26 mouse cellular contexts compared by ENCODE assay signal in genomic region chr11:19651929-19652328, GRCm38 (mm10).
DNase-seq lines count a peak whose midpoint lies in the region; ATAC-seq lines count a peak whose summit lies in the region.
"Had no signal": no experiment of that assay in that cellular context is flagged by ENCODE, and none has a peak within 500 bp of the region (broad histone marks: within the 10 kb centered on the region; RNA-seq: fewer than 3 reads in every experiment).

No protein-coding gene starts in this region.

- no peaks in the 10 kb centered on the region for H3K36me3 ChIP-seq in heart, embryonic 12.5 days
- H3K36me3 ChIP-seq in heart, embryonic 15.5 days, result no peaks in the 10 kb centered on the region
- H3K36me3 ChIP-seq in lung, embryonic 16.5 days (ENCODE audit: control insufficient read depth, insufficient read depth, low read length), result no peaks in the 10 kb centered on the region
- H3K36me3 ChIP-seq: embryonic facial prominence, embryonic 12.5 days; embryonic facial prominence, embryonic 15.5 days had no signal

- H3K9ac ChIP-seq in heart, embryonic 12.5 days, result no peak overlapping the region
- H3K9ac ChIP-seq in heart, embryonic 15.5 days, result no peak overlapping the region
- no peak overlapping the region for H3K9ac ChIP-seq in lung, embryonic 16.5 days (ENCODE audit: low read length)
- H3K9ac ChIP-seq: embryonic facial prominence, embryonic 12.5 days; embryonic facial prominence, embryonic 15.5 days; forebrain, postnatal 0 days; hindbrain, embryonic 14.5 days had no signal

- ATAC-seq in heart, embryonic 12.5 days (ENCODE audit: insufficient number of reproducible peaks, low FRiP score), result peak; percentile 64
- ATAC-seq in heart, embryonic 15.5 days (replicated peaks; ENCODE audit: insufficient number of reproducible peaks, insufficient read depth, low FRiP score, low read depth), result peak; percentile 57; the same call in 1 of the 2 replicates
- ATAC-seq in lung, embryonic 16.5 days (ENCODE audit: low read depth), result 0 out of 2 replicates have a peak, but pooled peaks have one; percentile 10
- ATAC-seq: CD4-positive, CD25-positive, alpha-beta regulatory T cell, adult 4 months; forebrain, embryonic 14.5 days; forebrain, postnatal 0 days; hindbrain, postnatal 0 days; inflammation-experienced regulatory T-cells, adult 6 months; intestine, embryonic 16.5 days had no signal

- no peak overlapping the region for H3K4me3 ChIP-seq in heart, embryonic 12.5 days
- H3K4me3 ChIP-seq in heart, embryonic 15.5 days, result no peak overlapping the region
- H3K4me3 ChIP-seq in lung, embryonic 16.5 days (ENCODE audit: low read length), result no peak overlapping the region
- H3K4me3 ChIP-seq: embryonic facial prominence, embryonic 12.5 days; embryonic facial prominence, embryonic 15.5 days; gastrocnemius, adult 2 months had no signal

- peak overlapping the region; percentile 18 for H3K4me2 ChIP-seq in heart, embryonic 12.5 days
- 0 out of 2 replicates have a peak overlapping the region, but pooled peaks have one; percentile 20 for H3K4me2 ChIP-seq in heart, embryonic 15.5 days
- no peak overlapping the region for H3K4me2 ChIP-seq in lung, embryonic 16.5 days (ENCODE audit: low read depth, low read length)
- H3K4me2 ChIP-seq: embryonic facial prominence, embryonic 12.5 days; embryonic facial prominence, embryonic 15.5 days; hindbrain, embryonic 14.5 days had no signal

- H3K4me1 ChIP-seq in heart, embryonic 12.5 days (replicated peaks), result peaks cover 26% of the 10 kb centered on the region
- peaks cover 20% of the 10 kb centered on the region for H3K4me1 ChIP-seq in heart, embryonic 15.5 days (replicated peaks)
- H3K4me1 ChIP-seq in lung, embryonic 16.5 days (replicated peaks; ENCODE audit: control insufficient read depth, insufficient read depth, low read length), result no peaks in the 10 kb centered on the region
- H3K4me1 ChIP-seq: embryonic facial prominence, embryonic 15.5 days had no signal

- intact Hi-C loops in heart, postnatal 10 days (cut with DNase I), result no loop called here

- no peak for DNase-seq in heart, postnatal 10 days
- no peak for DNase-seq in heart, adult 18-20 months
- DNase-seq in lung, postnatal 4 days, result no peak
- DNase-seq: adrenal gland, adult 2 months; adrenal gland, postnatal 14 days; cerebellum, adult 11 months; cerebellum, adult 2 months; cerebellum, adult 9-11 months; cerebellum, postnatal 25 days; forebrain, postnatal 0 days; gastrocnemius, adult 2 months; gastrocnemius, postnatal 14 days; heart, adult 11 months; heart, postnatal 4 days; kidney, adult 18-20 months had no signal

- WGBS in heart, embryonic 12.5 days, result 40% methylated on average over 7 of the region's 7 CpGs
- whole genome bisulfite sequencing in heart, embryonic 15.5 days, result 36% methylated on average over 7 of the region's 7 CpGs
- 60% methylated on average over 7 of the region's 7 CpGs for WGBS in lung, embryonic 16.5 days

- H3K27me3 ChIP-seq in heart, embryonic 12.5 days (replicated peaks), result no peaks in the 10 kb centered on the region
- H3K27me3 ChIP-seq in heart, embryonic 15.5 days, result no peaks in the 10 kb centered on the region
- H3K27me3 ChIP-seq in lung, embryonic 16.5 days (ENCODE audit: control insufficient read depth, insufficient read depth, low read depth, low read length), result no peaks in the 10 kb centered on the region
- H3K27me3 ChIP-seq: embryonic facial prominence, embryonic 12.5 days; embryonic facial prominence, embryonic 15.5 days had no signal

- H3K9me3 ChIP-seq in heart, embryonic 12.5 days (replicated peaks), result no peaks in the 10 kb centered on the region
- H3K9me3 ChIP-seq in heart, embryonic 15.5 days (replicated peaks), result no peaks in the 10 kb centered on the region
- H3K9me3 ChIP-seq in lung, embryonic 16.5 days (ENCODE audit: control insufficient read depth, low read length), result no peaks in the 10 kb centered on the region
- H3K9me3 ChIP-seq: embryonic facial prominence, embryonic 12.5 days; embryonic facial prominence, embryonic 15.5 days had no signal

- H3K27ac ChIP-seq in heart, embryonic 12.5 days (ENCODE audit: poor library complexity, severe bottlenecking), result 0 out of 2 replicates have a peak overlapping the region, but pooled peaks have one; percentile 22
- H3K27ac ChIP-seq in heart, embryonic 15.5 days, result peak overlapping the region; percentile 12; the same call in 1 of the 2 replicates
- H3K27ac ChIP-seq in lung, embryonic 16.5 days (ENCODE audit: low read length), result no peak overlapping the region
- H3K27ac ChIP-seq: embryonic facial prominence, embryonic 12.5 days; embryonic facial prominence, embryonic 15.5 days; gastrocnemius, adult 2 months; hindbrain, embryonic 14.5 days; hindbrain, postnatal 0 days had no signal

Comparison
In these comparisons a context has a peak if more than half of its experiments do, and no peak if none do; other contexts are left out.
1. ATAC-seq: peak in every context shown above with its lines; median percentile 64 in heart, embryonic 12.5 days; 57 in heart, embryonic 15.5 days; 10 in lung, embryonic 16.5 days.